ENCODE assay signal across 21 mouse cellular contexts in genomic region chr4:21162124-21162523, GRCm38 (mm10).
DNase-seq lines count a peak whose midpoint lies in the region; ATAC-seq lines count a peak whose summit lies in the region.
"Had no signal": no experiment of that assay in that cellular context is flagged by ENCODE, and none has a peak within 500 bp of the region (broad histone marks: within the 10 kb centered on the region; RNA-seq: fewer than 3 reads in every experiment).

No protein-coding gene starts in this region.

- ATAC-seq in embryonic facial prominence, embryonic 12.5 days (ENCODE audit: insufficient number of reproducible peaks, insufficient read depth, low FRiP score, low TSS enrichment), result 0 out of 2 replicates have a peak, but pooled peaks have one; percentile 60
- ATAC-seq in hindbrain, embryonic 11.5 days (ENCODE audit: low FRiP score), result peak; percentile 57; the same call in 1 of the 2 replicates
- ATAC-seq in hindbrain, embryonic 13.5 days (ENCODE audit: low FRiP score), result no peak
- ATAC-seq in hindbrain, embryonic 12.5 days (ENCODE audit: low FRiP score), result peak; percentile 19; the same call in 1 of the 2 replicates
- no peak for ATAC-seq in hindbrain, embryonic 14.5 days (ENCODE audit: low FRiP score)
- ATAC-seq: activated CD4-positive, CD25-positive, alpha-beta regulatory T cell, adult 4 months; CD4-positive, CD25-positive, alpha-beta regulatory T cell, adult 4 months; Patski had no signal

- no peak overlapping the region for H3K4me3 ChIP-seq in embryonic facial prominence, embryonic 12.5 days
- no peak overlapping the region for H3K4me3 ChIP-seq in embryonic facial prominence, embryonic 10.5 days
- H3K4me3 ChIP-seq in hindbrain, embryonic 11.5 days (ENCODE audit: low read depth, low read length), result no peak overlapping the region
- no peak overlapping the region for H3K4me3 ChIP-seq in hindbrain, embryonic 13.5 days
- no peak overlapping the region for H3K4me3 ChIP-seq in hindbrain, embryonic 12.5 days
- no peak overlapping the region for H3K4me3 ChIP-seq in hindbrain, embryonic 14.5 days (replicated peaks; ENCODE audit: low read length)

- no peaks in the 10 kb centered on the region for H3K4me1 ChIP-seq in embryonic facial prominence, embryonic 12.5 days
- H3K4me1 ChIP-seq in embryonic facial prominence, embryonic 10.5 days, result no peaks in the 10 kb centered on the region
- no peaks in the 10 kb centered on the region for H3K4me1 ChIP-seq in hindbrain, embryonic 11.5 days (replicated peaks; ENCODE audit: control insufficient read depth, insufficient read depth, low read length)
- H3K4me1 ChIP-seq in hindbrain, embryonic 13.5 days (replicated peaks), result no peaks in the 10 kb centered on the region
- no peaks in the 10 kb centered on the region for H3K4me1 ChIP-seq in hindbrain, embryonic 12.5 days
- H3K4me1 ChIP-seq in hindbrain, embryonic 14.5 days (replicated peaks; ENCODE audit: control insufficient read depth, insufficient read depth, low read length), result no peaks in the 10 kb centered on the region

- no peak overlapping the region for H3K27ac ChIP-seq in embryonic facial prominence, embryonic 12.5 days
- H3K27ac ChIP-seq in embryonic facial prominence, embryonic 10.5 days (replicated peaks), result no peak overlapping the region
- no peak overlapping the region for H3K27ac ChIP-seq in hindbrain, embryonic 11.5 days (ENCODE audit: low read depth, low read length)
- no peak overlapping the region for H3K27ac ChIP-seq in hindbrain, embryonic 13.5 days
- H3K27ac ChIP-seq in hindbrain, embryonic 12.5 days, result no peak overlapping the region
- no peak overlapping the region for H3K27ac ChIP-seq in hindbrain, embryonic 14.5 days

- H3K27me3 ChIP-seq in embryonic facial prominence, embryonic 12.5 days, result no peaks in the 10 kb centered on the region
- H3K27me3 ChIP-seq in embryonic facial prominence, embryonic 10.5 days (replicated peaks; ENCODE audit: low read depth, poor library complexity, severe bottlenecking), result no peaks in the 10 kb centered on the region
- H3K27me3 ChIP-seq in hindbrain, embryonic 11.5 days (ENCODE audit: control insufficient read depth, insufficient read depth, low read length), result no peaks in the 10 kb centered on the region
- H3K27me3 ChIP-seq in hindbrain, embryonic 13.5 days, result no peaks in the 10 kb centered on the region
- H3K27me3 ChIP-seq in hindbrain, embryonic 12.5 days, result no peaks in the 10 kb centered on the region
- H3K27me3 ChIP-seq in hindbrain, embryonic 14.5 days (ENCODE audit: control insufficient read depth, insufficient read depth, low read length), result no peaks in the 10 kb centered on the region
- H3K27me3 ChIP-seq: CH12.LX, Patski had no signal

- no peak overlapping the region for H3K9ac ChIP-seq in embryonic facial prominence, embryonic 12.5 days
- H3K9ac ChIP-seq in hindbrain, embryonic 11.5 days (ENCODE audit: low read depth, low read length), result no peak overlapping the region
- no peak overlapping the region for H3K9ac ChIP-seq in hindbrain, embryonic 13.5 days
- no peak overlapping the region for H3K9ac ChIP-seq in hindbrain, embryonic 12.5 days
- H3K9ac ChIP-seq in hindbrain, embryonic 14.5 days, result no peak overlapping the region

- DNase-seq in embryonic facial prominence, embryonic 10.5 days (ENCODE audit: low spot score), result no peak
- no peak for DNase-seq in hindbrain, embryonic 11.5 days (ENCODE audit: low spot score)
- DNase-seq in hindbrain, embryonic 14.5 days (ENCODE audit: low spot score), result no peak
- DNase-seq: adrenal gland, adult 2 months; adrenal gland, adult 8-10 months; adrenal gland, postnatal 10 days; adrenal gland, postnatal 14 days; adrenal gland, postnatal 25 days; adrenal gland, postnatal 36 days; B cell, adult 2 months; cerebellum, adult 11 months; cerebellum, adult 11-12 months; cerebellum, adult 18-20 months had no signal

- no peaks in the 10 kb centered on the region for H3K9me3 ChIP-seq in embryonic facial prominence, embryonic 12.5 days
- H3K9me3 ChIP-seq in embryonic facial prominence, embryonic 10.5 days, result no peaks in the 10 kb centered on the region
- no peaks in the 10 kb centered on the region for H3K9me3 ChIP-seq in hindbrain, embryonic 11.5 days (ENCODE audit: control insufficient read depth, low read length)
- no peaks in the 10 kb centered on the region for H3K9me3 ChIP-seq in hindbrain, embryonic 13.5 days
- no peaks in the 10 kb centered on the region for H3K9me3 ChIP-seq in hindbrain, embryonic 12.5 days (replicated peaks)
- no peaks in the 10 kb centered on the region for H3K9me3 ChIP-seq in hindbrain, embryonic 14.5 days (ENCODE audit: control insufficient read depth, low read length)
- H3K9me3 ChIP-seq: G1E had no signal

- no peak overlapping the region for H3K4me2 ChIP-seq in embryonic facial prominence, embryonic 12.5 days (replicated peaks)
- H3K4me2 ChIP-seq in hindbrain, embryonic 11.5 days (replicated peaks; ENCODE audit: low read depth, low read length), result no peak overlapping the region
- no peak overlapping the region for H3K4me2 ChIP-seq in hindbrain, embryonic 13.5 days
- no peak overlapping the region for H3K4me2 ChIP-seq in hindbrain, embryonic 12.5 days (replicated peaks)
- no peak overlapping the region for H3K4me2 ChIP-seq in hindbrain, embryonic 14.5 days (replicated peaks)

- no peaks in the 10 kb centered on the region for H3K36me3 ChIP-seq in embryonic facial prominence, embryonic 12.5 days
- H3K36me3 ChIP-seq in embryonic facial prominence, embryonic 10.5 days (replicated peaks), result no peaks in the 10 kb centered on the region
- no peaks in the 10 kb centered on the region for H3K36me3 ChIP-seq in hindbrain, embryonic 11.5 days (ENCODE audit: control insufficient read depth, insufficient read depth, low read length)
- no peaks in the 10 kb centered on the region for H3K36me3 ChIP-seq in hindbrain, embryonic 13.5 days
- H3K36me3 ChIP-seq in hindbrain, embryonic 12.5 days, result no peaks in the 10 kb centered on the region
- H3K36me3 ChIP-seq in hindbrain, embryonic 14.5 days (replicated peaks; ENCODE audit: control insufficient read depth, insufficient read depth), result no peaks in the 10 kb centered on the region
- H3K36me3 ChIP-seq: G1E had no signal

Comparison
In these comparisons a context has a peak if more than half of its experiments do, and no peak if none do; other contexts are left out.
1. ATAC-seq: peak in embryonic facial prominence, embryonic 12.5 days (single experiment), hindbrain, embryonic 11.5 days (single experiment) and hindbrain, embryonic 12.5 days (single experiment); none in hindbrain, embryonic 13.5 days (single experiment) and hindbrain, embryonic 14.5 days (single experiment).